Mouse (Mus musculus) midbrain, embryonic 11.5 days (tissue): ENCODE measurements around the gene Atp6v0e. TPM values are rescaled to one million over a fixed set of nuclear protein-coding genes. Genes with fewer than 3 reads are reported as not detected.

Experiments
- ATAC-seq: fragments of 200-750 bp; cut with Nextera tagmentation; 2 replicates; pipeline ENCODE4 v1.8.0; 2017; ENCODE audit warnings: moderate TSS enrichment, moderate library complexity; ENCODE audit not compliant: low FRiP score
- DNase-seq: peaks from one replicate; pipeline ENCODE4 v3.0.0; 2015; ENCODE audit warnings: low spot score; ENCODE audit errors: missing footprints
- H3K27ac ChIP-seq: fragments of 300-500 bp; sonication (generic); 2 replicates; pipeline ENCODE4 v1.5.1; 2014; ENCODE audit warnings: low read depth, low read length
- H3K27me3 ChIP-seq: fragments of 300-500 bp; sonication (generic); 2 replicates; pipeline ENCODE4 v1.6.1; 2014; ENCODE audit warnings: mild to moderate bottlenecking, low read length, moderate library complexity, mixed read lengths; ENCODE audit not compliant: control insufficient read depth, insufficient read depth
- H3K36me3 ChIP-seq: fragments of 300-500 bp; sonication (generic); 2 replicates; pipeline ENCODE4 v1.6.1; 2014; ENCODE audit warnings: mild to moderate bottlenecking, low read length, moderate library complexity, mixed read lengths; ENCODE audit not compliant: control insufficient read depth, insufficient read depth
- H3K4me1 ChIP-seq: fragments of 300-500 bp; sonication (generic); 2 replicates; pipeline ENCODE4 v1.6.1; 2014; ENCODE audit warnings: low read length; ENCODE audit not compliant: control insufficient read depth, insufficient read depth
- H3K4me2 ChIP-seq: fragments of 300-500 bp; sonication (generic); 2 replicates; pipeline ENCODE4 v1.6.1; 2014; ENCODE audit warnings: mild to moderate bottlenecking, moderate library complexity
- H3K4me3 ChIP-seq: fragments of 300-500 bp; sonication (generic); 2 replicates; pipeline ENCODE4 v1.5.1; 2014; ENCODE audit warnings: low read depth, low read length
- H3K9ac ChIP-seq: fragments of 300-500 bp; sonication (generic); 2 replicates; pipeline ENCODE4 v1.6.1; 2014; ENCODE audit warnings: low read length
- H3K9me3 ChIP-seq: fragments of 300-500 bp; sonication (generic); 2 replicates; pipeline ENCODE4 v1.6.1; 2016; ENCODE audit warnings: low read length; ENCODE audit not compliant: control insufficient read depth
- WGBS: fragments of 180-500 bp; shearing (Covaris S2); extraction: QIAGEN DNeasy Blood & Tissue Kit; methylation state at CpG from one replicate; pipeline ENCODE4 v1.1.7; 2014; 5-methylcytosine and 5-hydroxymethylcytosine counted together
- polyA plus RNA-seq: library from polyadenylated mRNA; unstranded; fragments of >200 nt; fragmentation: Nextera tagmentation; extraction: Ambion mirVana; gene quantifications from 2 replicates; pipeline ENCODE4 v1.2.1, GENCODE M21; 2014

Gene Atp6v0e
- 104 and 110 TPM in 2 replicates for polyA plus RNA-seq

- Histone ChIP-seq H3K4me3 (peak within 1 kb of the TSS; percentile 82), H3K4me1 (peaks cover 5% of the 10 kb centered on the region), H3K27me3 (no peaks in the 10 kb centered on the region), H3K36me3 (no peaks in the 10 kb centered on the region), H3K4me2 (peak within 1 kb of the TSS; percentile 87), H3K27ac (no peak within 1 kb of the TSS), H3K9ac (peak within 1 kb of the TSS; percentile 75), H3K9me3 (no peaks in the 10 kb centered on the region)
- DNase-seq, result peak; percentile 99
- WGBS, result under 1% methylated on average over 28 of the region's 28 CpGs
- peak; percentile 89 for ATAC-seq
Measured at GRCm38 (mm10) chr17:26662978-26663683, at the start of gene Atp6v0e. TSS of gene Atp6v0e (plus strand) at chr17:26663231.

- Histone ChIP-seq H3K27me3 (no peaks in the 10 kb centered on the region), H3K9me3 (no peaks in the 10 kb centered on the region), H3K4me1 (no peaks in the 10 kb centered on the region), H3K4me2 (no peak overlapping the region), H3K4me3 (no peak overlapping the region), H3K9ac (no peak overlapping the region), H3K36me3 (peaks cover 2% of the 10 kb centered on the region; the same call in 1 of the 2 replicates), H3K27ac (no peak overlapping the region)
- DNase-seq, result no peak
- no peak for ATAC-seq
- 85% methylated on average over 6 of the region's 6 CpGs for WGBS
Measured at GRCm38 (mm10) chr17:26614286-26614685, 48.7 kb upstream of the Atp6v0e start.

GRCm38 (mm10) chr17:26614708-26615486, 48.1 kb upstream of the Atp6v0e start:
- no peaks in the 10 kb centered on the region for H3K9me3 ChIP-seq
- 86% methylated on average over 9 of the region's 9 CpGs for WGBS
- no peak overlapping the region for H3K4me2 ChIP-seq
- H3K27ac ChIP-seq, result no peak overlapping the region
- DNase-seq, result no peak
- H3K4me1 ChIP-seq, result no peaks in the 10 kb centered on the region
- H3K4me3 ChIP-seq, result no peak overlapping the region
- 0 out of 2 replicates have a peak, but pooled peaks cover 2% of the 10 kb centered on the region for H3K36me3 ChIP-seq
- H3K9ac ChIP-seq, result no peak overlapping the region
- no peak for ATAC-seq
- H3K27me3 ChIP-seq, result no peaks in the 10 kb centered on the region

- DNase-seq (no peak), ATAC-seq (no peak)
- H3K9me3 ChIP-seq, result no peaks in the 10 kb centered on the region
- no peaks in the 10 kb centered on the region for H3K4me1 ChIP-seq
- no peak overlapping the region for H3K27ac ChIP-seq
- H3K27me3 ChIP-seq, result no peaks in the 10 kb centered on the region
- H3K9ac ChIP-seq, result no peak overlapping the region
- 89% methylated on average over 2 of the region's 2 CpGs for WGBS
- no peak overlapping the region for H3K4me3 ChIP-seq
- H3K36me3 ChIP-seq, result peaks cover 5% of the 10 kb centered on the region; the same call in 1 of the 2 replicates
- no peak overlapping the region for H3K4me2 ChIP-seq
Measured at GRCm38 (mm10) chr17:26616696-26617095, 46.3 kb upstream of the Atp6v0e start.

- ATAC-seq, result no peak
- peaks cover 5% of the 10 kb centered on the region; the same call in 1 of the 2 replicates for H3K36me3 ChIP-seq
Measured at GRCm38 (mm10) chr17:26618498-26618897, 44.5 kb upstream of the Atp6v0e start.

GRCm38 (mm10) chr17:26619577-26619976, 43.5 kb upstream of the Atp6v0e start:
- Histone ChIP-seq H3K36me3 (peaks cover 5% of the 10 kb centered on the region; the same call in 1 of the 2 replicates), H3K9me3 (no peaks in the 10 kb centered on the region)
- 90% methylated on average over 6 of the region's 6 CpGs for WGBS

More at GRCm38 (mm10) chr17:26618498-26618897, 44.5 kb upstream of the Atp6v0e start:
- Histone ChIP-seq H3K4me1 (no peaks in the 10 kb centered on the region), H3K4me2 (no peak overlapping the region), H3K27me3 (no peaks in the 10 kb centered on the region), H3K27ac (no peak overlapping the region), H3K9ac (no peak overlapping the region), H3K4me3 (no peak overlapping the region), H3K9me3 (no peaks in the 10 kb centered on the region)
- 87% methylated on average over 5 of the region's 5 CpGs for WGBS
- no peak for DNase-seq

GRCm38 (mm10) chr17:26620292-26620691, 42.7 kb upstream of the Atp6v0e start:
- DNase-seq (no peak), ATAC-seq (no peak)
- no peaks in the 10 kb centered on the region for H3K27me3 ChIP-seq
- H3K9me3 ChIP-seq, result no peaks in the 10 kb centered on the region
- H3K36me3 ChIP-seq, result peaks cover 5% of the 10 kb centered on the region; the same call in 1 of the 2 replicates
- 90% methylated on average over 6 of the region's 6 CpGs for WGBS
- no peak overlapping the region for H3K27ac ChIP-seq
- no peak overlapping the region for H3K4me3 ChIP-seq
- no peak overlapping the region for H3K4me2 ChIP-seq
- no peak overlapping the region for H3K9ac ChIP-seq
- no peaks in the 10 kb centered on the region for H3K4me1 ChIP-seq

More at GRCm38 (mm10) chr17:26619577-26619976, 43.5 kb upstream of the Atp6v0e start:
- Histone ChIP-seq H3K4me3 (no peak overlapping the region), H3K27ac (no peak overlapping the region), H3K4me1 (no peaks in the 10 kb centered on the region), H3K9ac (no peak overlapping the region), H3K4me2 (no peak overlapping the region), H3K27me3 (no peaks in the 10 kb centered on the region)
- no peak for ATAC-seq
- no peak for DNase-seq

GRCm38 (mm10) chr17:26620786-26621766, 42.0 kb upstream of the Atp6v0e start:
- H3K36me3 ChIP-seq, result peaks cover 9% of the 10 kb centered on the region; the same call in 1 of the 2 replicates
- no peaks in the 10 kb centered on the region for H3K9me3 ChIP-seq
- no peaks in the 10 kb centered on the region for H3K4me1 ChIP-seq
- no peak overlapping the region for H3K4me2 ChIP-seq
- no peaks in the 10 kb centered on the region for H3K27me3 ChIP-seq
- no peak for DNase-seq
- 93% methylated on average over 17 of the region's 17 CpGs for WGBS
- no peak overlapping the region for H3K9ac ChIP-seq
- H3K27ac ChIP-seq, result no peak overlapping the region
- no peak for ATAC-seq
- no peak overlapping the region for H3K4me3 ChIP-seq
